Mouse (Mus musculus): Measurements from ENCODE around the gene Tmem14a.
"Not testable (repeated sequence)": the region's sequence is repeated elsewhere in the genome, so short reads cannot be mapped to it uniquely, and the experiment has no call there.

Tmem14a gene

DNA sequence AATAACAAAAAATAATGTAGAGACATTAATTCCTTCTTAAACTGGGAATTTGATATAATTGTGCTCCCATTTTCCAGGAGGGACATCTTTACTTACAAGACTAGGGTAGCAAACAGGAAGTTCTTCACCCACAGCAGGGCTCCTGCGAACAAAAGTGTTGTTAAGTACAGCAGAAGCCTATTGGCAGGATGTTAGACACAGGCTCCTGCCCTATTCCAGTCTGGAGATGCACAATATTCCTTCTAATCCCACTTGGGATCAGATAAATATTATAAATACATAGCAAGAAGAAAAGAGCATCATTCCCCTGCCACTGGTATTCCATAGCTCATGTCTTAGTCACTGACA lies 34.9 kb downstream of the Tmem14a start:
- DNase-seq, result no peak

DNA sequence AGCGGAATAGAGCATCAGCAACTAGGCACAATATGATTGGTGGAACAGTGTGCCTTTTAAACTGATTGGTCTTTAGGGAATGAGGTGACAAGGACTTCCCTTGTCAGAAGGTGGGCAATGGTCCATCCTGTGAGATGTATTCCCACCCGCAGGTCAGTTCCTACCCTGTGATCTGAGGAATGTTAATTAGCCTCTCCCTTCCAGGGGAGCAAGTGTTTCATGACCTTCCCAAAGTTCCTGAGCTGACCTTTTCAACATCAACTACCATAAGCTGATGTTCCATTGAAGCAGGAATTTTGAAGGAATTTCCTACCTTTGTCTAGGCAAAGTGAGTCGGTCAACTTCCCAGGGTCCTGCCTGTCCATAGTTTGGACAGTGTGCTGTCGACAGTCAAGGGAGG lies 35.5 kb downstream of the Tmem14a start:
- DNase-seq, result no peak

DNA sequence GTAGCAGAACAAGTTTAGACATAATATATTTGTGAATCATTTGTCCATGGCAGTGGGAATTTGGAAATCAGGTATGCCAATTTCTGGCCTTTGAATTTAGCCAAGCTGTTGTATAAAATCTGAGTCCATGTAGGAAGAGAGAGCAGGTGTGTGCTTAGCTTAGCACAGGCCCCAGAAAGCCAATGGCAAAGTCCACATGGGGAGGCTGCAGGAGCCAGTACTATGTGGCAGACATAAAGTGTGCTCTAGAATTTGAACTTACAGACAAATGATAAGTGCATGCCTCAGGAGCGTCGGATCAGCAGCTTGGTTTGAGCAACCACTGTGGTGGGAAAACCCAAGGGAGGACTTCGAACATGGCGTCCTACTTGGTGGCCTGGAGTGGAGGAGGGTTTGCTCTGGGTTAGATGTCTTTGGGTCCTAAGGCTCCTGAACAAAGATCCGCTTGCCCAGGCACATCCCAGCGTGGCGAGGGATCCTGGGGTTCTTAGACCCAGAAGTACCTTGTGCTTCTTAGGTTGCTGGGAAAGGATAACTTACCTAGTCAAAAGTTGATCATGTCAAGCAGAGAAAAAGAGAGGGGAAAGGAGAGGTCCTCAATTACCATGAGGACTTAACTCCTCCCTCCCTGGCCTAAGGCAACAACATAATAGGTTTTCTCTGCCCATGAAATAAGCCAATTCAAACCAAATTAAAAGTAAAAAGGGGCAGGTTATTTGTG lies 37.4 kb downstream of the Tmem14a start:
- no peak for DNase-seq

DNA sequence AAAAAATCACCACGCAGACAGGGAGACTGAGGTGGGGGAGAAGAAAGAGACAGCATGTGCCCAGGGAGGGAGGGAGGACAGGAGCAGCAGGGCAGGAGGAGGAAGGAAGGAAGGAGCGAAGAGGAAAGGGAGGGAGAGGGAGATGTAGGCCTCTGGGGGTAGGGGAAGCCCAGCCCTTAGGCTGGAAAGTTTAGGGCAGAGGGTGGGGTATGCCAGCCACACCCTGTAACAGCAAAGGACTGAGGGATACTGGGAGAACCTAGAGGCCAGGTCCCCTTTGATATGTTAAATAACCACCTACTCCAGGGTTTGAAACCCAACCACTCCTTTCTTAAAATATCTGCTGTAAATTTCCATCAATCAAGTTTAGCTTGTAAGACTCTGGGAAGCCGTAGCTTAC lies 38.0 kb downstream of the Tmem14a start:
- DNase-seq, result no peak

DNA sequence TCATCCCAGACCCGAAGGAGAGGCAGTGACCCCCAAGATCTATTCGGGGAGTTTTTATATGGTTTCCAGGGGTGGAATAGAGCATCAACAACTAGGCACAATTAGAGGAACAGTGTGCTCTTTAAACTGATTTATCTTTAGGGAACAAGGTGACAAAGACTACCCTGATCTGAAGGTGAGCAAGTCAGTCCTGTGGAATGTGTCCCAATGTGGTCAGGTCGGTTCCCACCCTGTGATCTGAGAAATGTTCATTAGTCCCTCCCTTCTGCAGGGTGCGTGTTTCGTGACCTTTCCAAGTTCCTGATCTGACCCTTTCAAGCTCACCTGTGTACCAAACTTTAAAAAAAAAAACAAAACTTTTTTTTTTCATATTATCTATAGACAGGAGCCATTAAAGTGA lies 38.5 kb downstream of the Tmem14a start:
- DNase-seq, result no peak

DNA sequence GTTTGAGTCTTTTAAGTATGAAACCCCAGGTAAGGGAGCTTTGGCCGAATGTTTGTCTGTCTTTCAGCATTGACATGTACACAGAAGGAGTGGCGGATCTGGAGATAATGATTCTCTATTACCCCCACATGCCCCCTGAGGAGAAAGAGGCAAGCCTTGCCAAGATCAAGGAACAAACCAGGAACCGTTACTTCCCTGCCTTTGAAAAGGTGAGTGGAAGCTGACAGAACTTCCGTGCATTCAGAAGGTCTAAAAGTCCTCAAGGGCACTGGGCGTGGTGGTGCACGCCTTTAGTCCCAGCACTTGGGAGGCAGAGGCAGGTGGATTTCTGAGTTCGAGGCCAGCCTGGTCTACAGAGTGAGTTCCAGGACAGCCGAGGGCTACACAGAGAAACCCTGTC lies 41.6 kb downstream of the Tmem14a start:
- not testable (repeated sequence) for DNase-seq

DNA sequence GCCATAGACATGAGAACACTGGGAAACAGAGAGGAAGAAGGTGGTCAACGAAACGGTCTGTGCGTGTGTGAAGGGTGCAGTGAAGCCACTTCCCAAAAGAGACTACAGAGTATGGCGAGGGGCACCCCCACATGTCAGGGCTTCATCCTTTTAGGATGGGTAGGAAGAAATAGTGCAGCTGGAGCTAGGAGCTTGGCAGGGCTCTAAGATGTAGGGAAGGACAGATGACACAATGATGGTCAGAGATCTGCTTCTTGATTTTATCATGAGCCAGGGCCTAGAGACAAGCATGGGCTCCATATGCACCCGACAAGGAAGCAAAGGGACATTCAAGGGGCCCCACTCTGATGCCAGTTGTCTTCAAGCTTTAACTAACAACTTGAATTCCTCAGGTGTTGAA lies 44.0 kb downstream of the Tmem14a start:
- no peak for DNase-seq

DNA sequence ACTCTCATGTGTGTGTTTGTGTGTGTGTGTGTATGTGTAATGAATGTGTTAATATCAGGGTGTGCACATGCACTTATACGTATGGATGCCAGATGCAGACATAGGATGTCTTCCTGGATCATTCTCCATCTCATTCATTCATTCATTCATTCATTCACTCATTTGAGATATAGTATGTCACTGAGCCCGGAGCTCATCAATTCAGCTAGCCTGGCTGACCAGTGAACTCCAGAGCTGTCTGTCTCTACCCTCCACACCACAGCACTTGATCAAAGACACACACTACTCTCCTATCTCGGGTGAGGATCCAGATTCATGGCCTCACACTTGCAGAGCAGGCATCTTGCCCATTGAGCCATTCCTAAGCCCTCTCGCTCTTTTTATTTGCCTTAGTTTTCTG lies 45.6 kb downstream of the Tmem14a start:
- DNase-seq, result no peak

DNA sequence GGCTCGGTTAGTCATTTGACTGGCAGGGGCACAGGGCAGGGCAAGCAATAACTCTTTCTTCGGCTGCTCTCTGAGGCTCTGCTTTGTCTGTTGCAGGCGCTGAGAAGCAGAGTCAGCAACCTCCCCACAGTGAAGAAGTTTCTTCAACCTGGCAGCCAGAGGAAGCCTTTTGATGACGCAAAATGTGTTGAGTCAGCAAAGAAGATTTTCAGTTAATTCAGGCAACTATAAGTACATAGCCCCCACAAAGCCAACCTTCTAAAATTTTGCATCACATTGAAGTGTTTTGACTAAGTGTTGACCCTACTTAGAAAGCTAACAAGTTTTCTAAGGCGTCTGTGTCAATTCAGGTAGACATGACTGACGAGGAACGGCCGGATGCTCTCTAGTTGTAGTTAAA lies 46.4 kb downstream of the Tmem14a start:
- no peak for DNase-seq

DNA sequence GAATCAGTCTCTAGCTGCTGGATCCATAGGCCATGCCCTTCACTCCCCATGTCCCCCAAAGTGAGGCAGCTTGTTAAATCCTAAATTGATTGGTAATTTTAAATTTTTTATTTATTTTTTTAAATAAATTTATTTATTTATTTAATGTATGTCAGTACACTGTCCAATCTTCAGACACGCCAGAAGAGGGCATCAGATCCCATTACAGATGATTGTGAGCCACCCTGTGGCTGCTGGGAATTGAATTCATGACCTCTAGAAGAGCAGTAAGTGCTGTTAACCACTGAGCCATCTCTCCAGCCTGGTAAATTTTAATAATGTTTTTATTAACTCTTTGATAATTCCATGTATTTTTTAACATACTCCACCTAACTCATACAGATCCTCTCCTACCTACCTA lies 48.4 kb downstream of the Tmem14a start:
- DNase-seq, result no peak

DNA sequence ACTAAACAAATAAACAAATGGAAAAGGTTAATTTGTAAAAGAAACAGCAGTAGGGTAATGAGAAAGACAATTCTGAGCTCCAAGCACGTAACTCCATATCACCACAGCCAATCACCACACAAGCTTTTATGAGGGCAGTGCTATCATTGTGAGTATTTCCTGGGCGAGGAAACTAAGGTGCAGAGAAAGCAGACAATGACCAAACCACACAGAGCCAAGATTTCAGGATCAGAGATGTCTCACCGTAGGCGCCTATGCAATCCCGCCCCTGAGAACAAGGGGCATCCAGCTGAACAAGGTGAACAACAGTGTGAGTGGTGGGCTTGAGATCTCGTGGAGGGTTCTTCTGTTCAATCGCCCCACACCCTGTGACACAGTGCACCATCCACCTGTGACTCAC lies 49.1 kb downstream of the Tmem14a start:
- not testable (repeated sequence) for DNase-seq

DNA sequence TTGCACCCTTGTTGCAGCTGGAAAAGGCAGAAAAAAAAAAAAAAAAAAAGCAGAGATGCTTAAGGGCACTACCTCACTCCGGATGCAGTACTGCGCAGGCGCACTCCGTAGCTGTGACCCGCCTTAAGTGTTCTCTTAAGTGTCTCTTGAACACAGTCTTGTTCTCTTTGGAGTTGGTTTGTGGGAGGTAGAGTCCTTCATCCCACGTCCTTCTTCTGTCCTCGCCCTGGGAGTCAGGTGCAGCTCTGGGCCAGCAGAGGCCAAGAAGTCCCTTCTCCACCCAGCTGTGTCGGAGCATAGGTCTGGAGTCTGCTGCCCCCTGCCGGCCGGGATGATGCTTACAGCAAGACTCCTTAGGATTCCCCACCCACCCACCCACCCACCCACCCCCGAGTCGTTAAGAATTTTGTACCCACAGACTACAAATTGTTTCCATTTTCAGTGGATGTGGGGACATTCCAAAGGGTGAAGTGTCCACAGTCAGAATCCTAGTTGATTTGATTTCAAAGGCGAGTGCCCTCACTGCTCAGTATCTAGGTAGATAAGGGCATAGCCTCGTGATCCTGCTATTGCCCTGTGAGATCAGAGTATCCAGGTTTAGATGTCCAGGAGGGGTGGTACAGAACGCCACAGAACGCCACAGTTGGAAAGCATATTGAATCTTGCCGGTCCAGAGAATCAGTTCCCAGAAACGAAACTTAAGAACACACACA lies 53.1 kb downstream of the Tmem14a start:
- DNase-seq, result peak; percentile 77

DNA sequence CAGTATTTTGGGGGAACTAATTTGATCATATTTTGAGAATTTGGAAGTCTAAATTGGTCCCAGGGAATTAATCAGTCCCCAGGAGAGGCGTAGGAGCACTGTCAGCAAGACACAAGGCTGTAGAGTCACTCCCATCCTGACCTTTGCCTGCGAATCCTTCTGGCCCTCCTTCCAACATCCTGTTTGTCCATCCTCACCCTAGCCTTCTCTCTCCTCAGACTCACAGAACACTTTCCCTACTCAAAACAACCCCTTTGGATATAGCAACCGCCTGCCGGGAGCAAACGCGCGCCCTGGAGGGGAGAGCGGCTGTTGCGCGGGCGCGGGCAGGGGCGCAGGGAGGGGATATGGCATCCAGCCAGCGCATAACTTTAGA lies 53.7 kb downstream of the Tmem14a start:
- DNase-seq, result peak; percentile 39

DNA sequence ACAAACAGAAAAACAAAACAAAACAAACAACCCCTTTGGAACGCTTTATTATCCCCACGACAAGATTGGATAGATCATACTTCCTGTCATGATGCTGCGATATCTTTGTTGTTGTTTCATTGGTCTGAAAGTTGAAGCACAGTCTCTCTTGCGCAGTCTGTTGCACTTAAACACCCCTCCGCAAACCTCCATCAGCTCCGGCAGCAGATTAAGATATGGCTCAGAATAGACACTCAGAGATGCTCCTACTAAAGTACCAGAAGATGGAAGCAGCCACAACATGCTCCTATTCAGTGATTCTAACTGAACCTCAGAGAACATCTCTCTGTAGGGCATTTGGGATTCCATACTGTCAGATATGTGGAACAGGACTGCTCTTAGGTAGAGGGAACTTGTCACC lies 54.7 kb downstream of the Tmem14a start:
- DNase-seq, result no peak

DNA sequence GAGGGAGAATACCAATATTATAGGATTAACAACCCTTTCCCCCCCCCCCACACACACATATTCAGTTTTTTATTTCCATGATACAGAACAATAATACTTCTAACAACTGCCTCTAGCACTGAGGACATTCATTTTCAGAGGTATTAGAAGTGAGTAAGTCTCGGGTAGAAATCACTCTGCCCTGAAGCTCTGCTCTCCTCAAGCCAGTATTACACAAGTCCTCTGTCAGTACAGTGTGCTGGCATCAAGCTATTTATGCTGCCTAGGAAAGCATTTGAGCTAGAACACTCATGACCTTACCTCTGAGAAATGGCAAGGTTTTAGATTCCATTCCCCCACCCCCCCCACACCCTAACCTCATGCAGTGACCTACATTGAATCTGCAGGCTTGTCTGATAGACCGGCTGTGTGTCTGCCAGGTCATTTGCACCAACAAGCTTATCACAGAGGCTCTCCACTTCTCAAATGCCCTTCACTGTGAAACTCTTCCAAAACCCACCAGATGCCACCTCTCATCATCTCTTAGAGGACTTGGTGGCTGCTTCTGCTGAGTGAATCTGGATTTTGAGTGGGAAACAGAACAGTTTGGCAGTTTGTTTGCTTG lies 56.2 kb downstream of the Tmem14a start:
- DNase-seq, result peak; percentile 14

DNA sequence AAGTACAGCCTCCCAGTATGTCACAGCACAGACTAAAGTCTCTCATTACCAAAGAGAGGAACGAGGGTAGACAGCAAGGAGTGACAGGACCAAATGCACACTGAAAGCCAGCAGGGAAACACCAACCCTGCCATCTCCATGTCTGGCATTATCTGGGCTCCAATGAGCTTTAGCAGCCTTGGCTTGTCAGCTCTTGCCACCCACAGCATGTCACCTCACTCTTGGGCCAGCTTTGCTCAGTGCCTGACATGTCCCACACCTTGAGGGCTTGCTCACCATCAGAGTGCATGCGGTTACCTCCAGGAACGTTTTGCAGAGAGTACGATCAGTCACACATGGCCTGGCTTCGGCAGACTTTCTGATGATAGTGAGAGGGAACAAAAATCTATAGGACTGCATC lies 57.0 kb downstream of the Tmem14a start:
- not testable (repeated sequence) for DNase-seq

DNA sequence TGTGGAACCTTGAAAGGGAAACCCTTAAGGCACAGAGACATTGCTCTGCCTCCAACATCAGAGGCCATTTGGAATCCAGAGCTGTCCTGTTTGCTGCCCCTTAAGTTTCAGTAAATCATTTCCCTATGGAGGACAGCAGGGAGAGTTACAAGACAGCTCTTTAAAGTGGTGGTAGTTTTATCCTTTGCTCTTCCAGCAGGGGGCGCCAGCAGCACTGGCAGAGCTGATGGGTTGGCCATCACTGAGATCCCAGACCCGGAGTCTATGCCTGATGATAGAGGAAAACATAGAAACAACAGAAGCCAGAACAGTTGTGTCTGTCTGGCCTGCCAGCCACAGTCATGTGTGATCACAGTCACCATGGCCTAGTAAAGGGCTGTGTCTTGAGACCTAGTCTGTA lies 57.8 kb downstream of the Tmem14a start:
- not testable (repeated sequence) for DNase-seq

Measured in retina, postnatal 1 day (tissue).